Mouse (Mus musculus): ENCODE results near the gene Stk32c.

DNA sequence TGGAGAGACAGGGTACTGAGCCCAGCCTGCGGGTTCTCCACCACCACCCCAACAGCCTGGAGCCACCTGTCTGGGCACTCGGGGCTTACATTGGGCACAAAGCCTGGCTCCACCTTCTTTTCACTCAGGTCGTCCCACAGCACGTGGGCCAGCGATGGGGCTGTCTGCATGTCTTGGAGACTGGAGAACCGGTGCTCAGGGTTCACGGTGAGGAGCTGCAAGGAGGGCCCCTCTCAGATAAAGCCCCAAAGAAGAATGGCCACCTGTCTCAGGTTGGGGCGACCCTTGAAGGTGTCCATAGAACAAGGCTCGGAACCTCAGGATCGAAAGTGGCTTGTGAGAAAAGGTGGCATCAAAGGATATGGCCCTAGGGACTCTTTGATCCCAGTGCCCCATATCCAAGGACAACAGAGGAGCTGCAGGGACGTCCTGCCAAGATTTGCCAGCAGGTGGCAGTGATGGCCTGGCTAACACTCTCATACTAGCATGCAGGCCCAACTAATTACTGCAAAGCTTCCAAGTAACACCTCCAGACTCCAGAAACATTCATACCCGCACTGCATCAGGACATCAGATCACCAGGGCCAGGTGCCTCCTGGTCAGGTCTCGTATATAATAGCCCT lies 93.8 kb downstream of the Stk32c start:
- TF ChIP-seq CTCF (IDR thresholded peaks at IDR 0.05; ENCODE audit: low read depth) (peak; percentile 96), EP300 (optimal IDR thresholded peaks at IDR 0.05) (no peak)
